Mouse (Mus musculus) hindbrain, embryonic 13.5 days (tissue): ENCODE measurements at regions not wholly inside any gene's neighbourhood (a gene's known extent, or its start where the extent isn't known, plus 50 kb on each side); places are given as distances from the start of the nearest gene placed in this dataset.

Source experiments
- ATAC-seq: fragments of 200-750 bp; cut with Nextera tagmentation; 2 replicates; pipeline ENCODE4 v1.8.0; 2017; ENCODE audit warnings: moderate TSS enrichment; ENCODE audit not compliant: low FRiP score
- H3K27ac ChIP-seq: fragments of 300-500 bp; sonication (generic); 2 replicates; pipeline ENCODE4 v1.5.1; 2015; ENCODE audit warnings: inconsistent platforms, mild to moderate bottlenecking, moderate library complexity
- H3K27me3 ChIP-seq: fragments of 300-500 bp; sonication (generic); 2 replicates; pipeline ENCODE4 v1.6.1; 2015; ENCODE audit warnings: mild to moderate bottlenecking, inconsistent platforms
- H3K36me3 ChIP-seq: fragments of 300-500 bp; sonication (generic); 2 replicates; pipeline ENCODE4 v1.6.1; 2015; ENCODE audit warnings: mild to moderate bottlenecking, inconsistent platforms
- H3K4me1 ChIP-seq: fragments of 300-500 bp; sonication (generic); replicated peaks from 2 replicates; pipeline ENCODE4 v1.6.1; 2015; ENCODE audit warnings: inconsistent platforms
- H3K4me2 ChIP-seq: fragments of 300-500 bp; sonication (generic); 2 replicates; pipeline ENCODE4 v1.6.1; 2015; ENCODE audit warnings: inconsistent platforms, mild to moderate bottlenecking, moderate library complexity
- H3K4me3 ChIP-seq: fragments of 300-500 bp; sonication (generic); 2 replicates; pipeline ENCODE4 v1.5.1; 2015; ENCODE audit warnings: mild to moderate bottlenecking, inconsistent platforms
- H3K9ac ChIP-seq: fragments of 300-500 bp; sonication (generic); 2 replicates; pipeline ENCODE4 v1.6.1; 2015; ENCODE audit warnings: mild to moderate bottlenecking, inconsistent platforms
- H3K9me3 ChIP-seq: fragments of 300-500 bp; sonication (generic); 2 replicates; pipeline ENCODE4 v1.6.1; 2016; ENCODE audit warnings: inconsistent platforms
- WGBS: fragments of 180-500 bp; shearing (Covaris S2); methylation state at CpG from one replicate; pipeline ENCODE4 v1.1.7; 2015; 5-methylcytosine and 5-hydroxymethylcytosine counted together

DNA sequence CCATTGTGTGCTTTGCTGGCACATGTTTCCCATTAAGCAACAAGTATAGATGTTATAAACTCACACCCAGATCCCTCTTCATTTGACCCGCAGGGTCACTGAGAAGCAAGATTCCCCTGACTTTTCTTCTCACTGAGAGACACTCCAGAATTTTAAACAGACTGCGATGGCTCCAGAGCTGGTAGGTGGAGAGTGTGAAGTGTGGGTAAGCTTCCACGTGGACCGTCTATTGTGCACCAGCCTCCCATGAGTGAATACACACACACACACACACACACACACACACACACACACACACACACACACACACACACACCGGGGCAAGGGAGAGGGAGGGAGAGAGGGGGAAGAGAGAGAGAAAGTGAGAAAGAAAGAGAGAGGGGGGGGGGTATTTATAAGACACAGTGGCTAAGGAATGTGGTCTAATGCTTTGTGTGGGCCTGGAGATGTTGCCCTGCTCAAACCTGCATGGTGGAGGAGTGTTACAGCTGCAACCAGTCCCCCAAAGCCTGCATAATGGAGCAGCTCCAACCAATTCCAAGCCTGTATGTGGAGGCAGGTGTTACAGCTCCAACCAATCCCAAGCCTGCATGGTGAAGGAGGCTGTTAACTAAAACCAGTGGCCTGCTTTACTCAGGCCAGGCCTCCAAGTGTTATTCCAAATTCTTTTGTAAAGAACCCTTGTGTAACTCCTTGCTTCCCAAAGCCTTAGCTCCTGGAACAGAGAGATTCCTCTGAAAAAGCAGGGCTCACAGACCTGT, 137.1 kb upstream of the Adamts16 start:
- Histone ChIP-seq H3K27ac (no peak overlapping the region), H3K4me3 (no peak overlapping the region), H3K4me1 (no peaks in the 10 kb centered on the region), H3K36me3 (no peaks in the 10 kb centered on the region), H3K9ac (no peak overlapping the region), H3K27me3 (no peaks in the 10 kb centered on the region), H3K9me3 (no peaks in the 10 kb centered on the region), H3K4me2 (no peak overlapping the region)
- 61% methylated on average over 5 of the region's 5 CpGs for WGBS
- no peak for ATAC-seq

DNA sequence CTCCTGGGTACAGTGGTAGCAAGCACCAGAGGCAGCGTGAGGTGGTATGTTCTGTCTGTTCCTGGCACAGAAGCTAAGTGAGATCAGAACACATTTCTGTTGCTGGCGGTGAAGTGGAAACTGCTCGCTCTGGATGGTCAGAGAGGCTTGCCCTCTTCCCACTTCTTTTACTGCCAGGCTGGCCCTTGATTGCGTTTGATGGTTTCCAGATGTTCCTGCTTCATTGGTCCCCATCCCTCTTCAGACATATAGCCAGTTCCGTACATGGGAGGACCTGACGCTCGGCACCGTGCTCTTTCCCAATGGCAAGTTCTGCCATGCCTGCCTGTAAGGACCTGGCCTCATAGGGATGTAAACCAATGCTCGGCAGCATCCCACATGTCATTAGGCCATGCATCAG, 128.0 kb upstream of the Adamts16 start:
- 90% methylated on average over 9 of the region's 9 CpGs for WGBS
- no peak for ATAC-seq
- no peak overlapping the region for H3K4me2 ChIP-seq
- H3K9me3 ChIP-seq = no peaks in the 10 kb centered on the region
- H3K9ac ChIP-seq = no peak overlapping the region
- no peak overlapping the region for H3K4me3 ChIP-seq
- no peak overlapping the region for H3K27ac ChIP-seq
- no peaks in the 10 kb centered on the region for H3K36me3 ChIP-seq
- H3K4me1 ChIP-seq = peaks cover 4% of the 10 kb centered on the region; the same call in 1 of the 2 replicates
- peaks cover 4% of the 10 kb centered on the region; the same call in 1 of the 2 replicates for H3K27me3 ChIP-seq

DNA sequence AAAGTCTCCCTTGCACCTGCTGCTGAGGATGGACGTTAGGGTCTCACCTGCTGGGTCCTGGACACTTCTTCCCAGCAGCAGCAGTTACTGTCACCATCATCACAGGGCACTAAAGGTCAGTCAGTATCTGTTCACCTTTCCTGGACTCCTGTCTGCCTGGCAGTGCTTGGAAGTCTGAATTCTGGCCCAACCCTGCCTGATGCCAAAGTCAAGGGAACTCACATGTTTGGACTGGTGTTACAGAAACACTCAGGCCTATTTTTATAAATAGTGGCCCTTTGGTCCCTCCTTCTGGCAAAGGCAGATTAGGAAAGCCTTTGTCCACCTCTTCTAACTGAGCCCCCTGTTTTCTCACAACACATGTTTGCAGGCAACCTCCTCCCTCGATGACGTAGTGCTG, 126.2 kb upstream of the Adamts16 start:
- 79% methylated on average over 3 of the region's 3 CpGs for WGBS
- H3K9me3 ChIP-seq = no peaks in the 10 kb centered on the region
- no peak overlapping the region for H3K9ac ChIP-seq
- H3K27ac ChIP-seq = no peak overlapping the region
- H3K27me3 ChIP-seq = peaks cover 4% of the 10 kb centered on the region; the same call in 1 of the 2 replicates
- H3K4me3 ChIP-seq = no peak overlapping the region
- no peak for ATAC-seq
- H3K4me2 ChIP-seq = no peak overlapping the region
- H3K4me1 ChIP-seq = peaks cover 4% of the 10 kb centered on the region; the same call in 1 of the 2 replicates
- H3K36me3 ChIP-seq = no peaks in the 10 kb centered on the region

- no peak overlapping the region for H3K9ac ChIP-seq
- 63% methylated on average over 2 of the region's 2 CpGs for WGBS
- no peaks in the 10 kb centered on the region for H3K36me3 ChIP-seq
- no peak overlapping the region for H3K4me2 ChIP-seq
- no peak overlapping the region for H3K27ac ChIP-seq
- no peaks in the 10 kb centered on the region for H3K9me3 ChIP-seq
- no peak for ATAC-seq
- H3K27me3 ChIP-seq = peaks cover 4% of the 10 kb centered on the region; the same call in 1 of the 2 replicates
- no peaks in the 10 kb centered on the region for H3K4me1 ChIP-seq
- H3K4me3 ChIP-seq = no peak overlapping the region
Observed at GRCm38 (mm10) chr13:70963384-70963783, 121.8 kb upstream of the Adamts16 start.

GRCm38 (mm10) chr13:70934309-70935037, 92.9 kb upstream of the Adamts16 start:
- Histone ChIP-seq H3K36me3 (no peaks in the 10 kb centered on the region), H3K9me3 (no peaks in the 10 kb centered on the region), H3K27me3 (no peaks in the 10 kb centered on the region), H3K4me2 (no peak overlapping the region), H3K4me1 (no peaks in the 10 kb centered on the region), H3K9ac (no peak overlapping the region), H3K4me3 (no peak overlapping the region), H3K27ac (no peak overlapping the region)
- WGBS = 81% methylated on average over 7 of the region's 7 CpGs
- no peak for ATAC-seq

GRCm38 (mm10) chr13:70913834-70914233, 72.2 kb upstream of the Adamts16 start:
- ATAC-seq = no peak
- 95% methylated on average over 1 of the region's 1 CpGs for WGBS
- Histone ChIP-seq H3K9me3 (no peaks in the 10 kb centered on the region), H3K4me2 (no peak overlapping the region), H3K4me1 (no peaks in the 10 kb centered on the region), H3K4me3 (no peak overlapping the region), H3K27me3 (no peaks in the 10 kb centered on the region), H3K9ac (no peak overlapping the region), H3K36me3 (no peaks in the 10 kb centered on the region), H3K27ac (no peak overlapping the region)

GRCm38 (mm10) chr13:70910934-70911333, 69.3 kb upstream of the Adamts16 start:
- Histone ChIP-seq H3K27me3 (no peaks in the 10 kb centered on the region), H3K27ac (no peak overlapping the region), H3K9me3 (no peaks in the 10 kb centered on the region), H3K4me2 (no peak overlapping the region), H3K4me1 (no peaks in the 10 kb centered on the region), H3K9ac (no peak overlapping the region), H3K36me3 (no peaks in the 10 kb centered on the region), H3K4me3 (no peak overlapping the region)
- ATAC-seq = no peak

DNA sequence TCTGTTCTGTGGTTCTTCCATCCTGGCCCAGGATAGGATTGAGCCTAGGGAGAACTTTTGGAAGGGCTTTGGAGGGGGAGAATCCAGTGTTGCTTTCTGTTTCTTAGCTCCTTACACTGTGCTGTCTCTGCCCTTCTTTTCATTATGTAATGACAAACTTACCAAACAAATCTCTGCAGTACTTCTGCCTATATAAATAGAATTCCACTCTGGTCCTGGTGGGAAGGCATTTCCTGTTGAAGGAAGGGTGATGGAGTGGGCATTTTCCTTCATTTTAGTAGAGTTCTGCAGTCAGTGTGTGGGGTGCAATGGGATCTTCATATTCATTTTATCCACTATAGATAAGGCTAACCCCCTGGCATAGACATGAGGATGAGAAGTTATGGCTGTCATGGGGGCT, 63.2 kb upstream of the Adamts16 start:
- no peak for ATAC-seq
- Histone ChIP-seq H3K9ac (no peak overlapping the region), H3K4me1 (0 out of 2 replicates have a peak, but pooled peaks cover 8% of the 10 kb centered on the region), H3K4me3 (no peak overlapping the region), H3K4me2 (no peak overlapping the region), H3K27ac (no peak overlapping the region), H3K36me3 (no peaks in the 10 kb centered on the region), H3K9me3 (no peaks in the 10 kb centered on the region), H3K27me3 (no peaks in the 10 kb centered on the region)

DNA sequence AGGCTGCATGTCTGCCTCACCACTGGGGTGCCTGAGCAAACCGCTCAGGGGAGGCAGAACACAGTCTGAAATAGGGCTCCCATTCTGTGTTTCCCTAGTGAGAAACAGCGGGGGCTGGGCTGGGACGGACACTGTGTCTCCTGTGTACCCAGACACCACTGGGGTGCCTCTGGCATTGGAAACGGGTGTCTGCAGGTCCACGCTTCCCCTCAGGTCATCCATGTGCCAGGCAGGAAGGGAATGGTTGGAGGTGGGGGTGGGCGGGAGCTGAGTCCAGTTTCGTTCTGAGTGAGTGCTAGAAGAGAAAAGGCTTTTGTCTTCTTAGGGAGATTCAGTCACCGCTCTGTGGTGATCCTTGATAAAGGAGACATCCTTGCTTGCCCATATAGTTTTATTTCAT, 62.2 kb upstream of the Adamts16 start:
- no peak overlapping the region for H3K9ac ChIP-seq
- 48% methylated on average over 8 of the region's 8 CpGs for WGBS
- H3K27me3 ChIP-seq = no peaks in the 10 kb centered on the region

DNA sequence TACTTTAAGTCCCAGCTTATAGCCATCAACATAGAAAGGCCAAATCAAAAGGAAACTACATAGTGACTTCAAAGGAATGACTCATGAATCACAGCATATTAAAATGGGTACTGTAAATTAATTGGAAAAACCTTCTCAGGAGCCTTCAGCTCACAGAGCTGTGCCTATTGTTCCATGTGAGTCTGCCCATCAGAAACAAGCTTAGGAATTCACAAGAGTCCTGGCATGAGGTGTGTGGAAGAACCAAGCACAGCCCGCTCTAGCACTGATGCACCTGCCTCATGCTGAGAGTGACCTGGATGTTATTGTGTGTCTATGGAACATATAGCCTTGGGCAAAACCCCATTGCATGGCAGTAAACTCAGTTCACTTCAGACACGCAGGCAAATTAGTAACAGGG, 61.5 kb upstream of the Adamts16 start:
- 0 out of 2 replicates have a peak, but pooled peaks cover 8% of the 10 kb centered on the region for H3K4me1 ChIP-seq
- no peak overlapping the region for H3K27ac ChIP-seq
- no peaks in the 10 kb centered on the region for H3K27me3 ChIP-seq
- H3K9me3 ChIP-seq = no peaks in the 10 kb centered on the region
- no peak overlapping the region for H3K4me3 ChIP-seq
- no peak for ATAC-seq
- 91% methylated on average over 2 of the region's 2 CpGs for WGBS
- no peak overlapping the region for H3K4me2 ChIP-seq
- no peaks in the 10 kb centered on the region for H3K36me3 ChIP-seq
- H3K9ac ChIP-seq = no peak overlapping the region

More for the DNA sequence above, 62.2 kb upstream of the Adamts16 start:
- no peaks in the 10 kb centered on the region for H3K9me3 ChIP-seq
- ATAC-seq = no peak
- no peaks in the 10 kb centered on the region for H3K36me3 ChIP-seq
- 0 out of 2 replicates have a peak, but pooled peaks cover 8% of the 10 kb centered on the region for H3K4me1 ChIP-seq
- no peak overlapping the region for H3K27ac ChIP-seq
- no peak overlapping the region for H3K4me3 ChIP-seq
- H3K4me2 ChIP-seq = no peak overlapping the region

GRCm38 (mm10) chr13:70902727-70903126, 61.1 kb upstream of the Adamts16 start:
- Histone ChIP-seq H3K27ac (no peak overlapping the region), H3K9me3 (no peaks in the 10 kb centered on the region), H3K4me1 (0 out of 2 replicates have a peak, but pooled peaks cover 8% of the 10 kb centered on the region), H3K27me3 (no peaks in the 10 kb centered on the region), H3K9ac (no peak overlapping the region), H3K36me3 (no peaks in the 10 kb centered on the region), H3K4me3 (no peak overlapping the region), H3K4me2 (no peak overlapping the region)
- 36% methylated on average over 10 of the region's 10 CpGs for WGBS
- ATAC-seq = no peak

GRCm38 (mm10) chr13:70891634-70892033, 50.0 kb upstream of the Adamts16 start:
- H3K27me3 ChIP-seq = no peaks in the 10 kb centered on the region
- no peak for ATAC-seq
- H3K9me3 ChIP-seq = no peaks in the 10 kb centered on the region
- no peaks in the 10 kb centered on the region for H3K4me1 ChIP-seq
- no peak overlapping the region for H3K9ac ChIP-seq
- WGBS = 84% methylated on average over 5 of the region's 5 CpGs
- H3K4me2 ChIP-seq = no peak overlapping the region
- H3K27ac ChIP-seq = no peak overlapping the region
- no peaks in the 10 kb centered on the region for H3K36me3 ChIP-seq
- H3K4me3 ChIP-seq = no peak overlapping the region
